Mouse (Mus musculus) lung, embryonic 14.5 days (tissue): ENCODE measurements around the gene Akap6. TPM values are rescaled to one million over a fixed set of nuclear protein-coding genes. Genes with fewer than 3 reads are reported as not detected.
A peak's percentile ranks its signal among the peaks of the same experiment; 100 is the strongest.

Experiments
- ATAC-seq: fragments of 200-750 bp; cut with Nextera tagmentation; 2 replicates; pipeline ENCODE4 v1.8.0; 2017; ENCODE audit warnings: mild to moderate bottlenecking, moderate TSS enrichment, moderate library complexity; ENCODE audit not compliant: insufficient read depth
- DNase-seq: peaks from one replicate; pipeline ENCODE4 v3.0.0-alpha.2; 2015
- H3K27ac ChIP-seq: fragments of 300-500 bp; sonication (generic); 2 replicates; pipeline ENCODE4 v1.5.1; 2014; ENCODE audit warnings: low read depth, mild to moderate bottlenecking, moderate library complexity
- H3K27me3 ChIP-seq: fragments of 300-500 bp; sonication (generic); 2 replicates; pipeline ENCODE4 v1.6.1; 2014; ENCODE audit warnings: low read length, control low read depth; ENCODE audit not compliant: insufficient read depth
- H3K36me3 ChIP-seq: fragments of 300-500 bp; sonication (generic); 2 replicates; pipeline ENCODE4 v1.6.1; 2014; ENCODE audit warnings: control low read depth; ENCODE audit not compliant: insufficient read depth
- H3K4me1 ChIP-seq: fragments of 300-500 bp; sonication (generic); 2 replicates; pipeline ENCODE4 v1.6.1; 2014; ENCODE audit warnings: antibody characterized with exemption, control low read depth; ENCODE audit not compliant: insufficient read depth
- H3K4me2 ChIP-seq: fragments of 300-500 bp; sonication (generic); 2 replicates; pipeline ENCODE4 v1.6.1; 2014; ENCODE audit warnings: mild to moderate bottlenecking
- H3K4me3 ChIP-seq: fragments of 300-500 bp; sonication (generic); 2 replicates; pipeline ENCODE4 v1.5.1; 2014; ENCODE audit warnings: low read depth, low read length
- H3K9ac ChIP-seq: fragments of 300-500 bp; sonication (generic); 2 replicates; pipeline ENCODE4 v1.6.1; 2014
- H3K9me3 ChIP-seq: fragments of 300-500 bp; sonication (generic); 2 replicates; pipeline ENCODE4 v1.6.1; 2016; ENCODE audit warnings: low read depth, low read length, control low read depth
- CTCF ChIP-seq: IDR thresholded peaks from 2 replicates; pipeline ENCODE4 v1.5.1; 2016; ENCODE audit warnings: antibody characterized with exemption, low read depth
- WGBS: fragments of 180-500 bp; shearing (Covaris S2); extraction: QIAGEN DNeasy Blood & Tissue Kit; methylation state at CpG from one replicate; pipeline ENCODE4 v1.1.7; 2014; 5-methylcytosine and 5-hydroxymethylcytosine counted together
- polyA plus RNA-seq: library from polyadenylated mRNA; unstranded; fragments of >200 nt; fragmentation: Nextera tagmentation; extraction: Ambion mirVana; gene quantifications from 2 replicates; pipeline ENCODE4 v1.2.1, GENCODE M21; 2014

Gene Akap6
- polyA plus RNA-seq, 1 experiment from 2014 or later, result 0.51 TPM

DNA sequence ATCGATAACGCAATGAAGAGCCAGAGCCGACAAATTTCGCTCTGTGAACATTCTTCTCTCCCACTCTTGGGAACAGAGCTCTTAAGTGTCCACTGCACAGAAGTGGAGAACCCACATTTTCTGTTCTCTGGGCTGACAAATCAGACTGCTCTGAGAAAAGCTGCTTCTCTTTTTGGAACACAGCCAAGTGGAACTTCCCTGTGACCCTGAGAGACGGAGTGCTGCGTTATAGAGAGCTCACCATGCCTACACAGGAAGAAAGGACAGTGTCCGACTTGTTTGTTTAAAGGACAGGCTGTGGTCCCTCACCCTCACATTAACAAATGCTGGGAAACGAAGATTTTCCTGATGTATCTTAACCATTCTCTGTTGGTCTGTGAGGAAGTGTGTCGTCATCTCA, 11.8 kb upstream of the Akap6 start:
- DNase-seq, result peak; percentile 81

DNA sequence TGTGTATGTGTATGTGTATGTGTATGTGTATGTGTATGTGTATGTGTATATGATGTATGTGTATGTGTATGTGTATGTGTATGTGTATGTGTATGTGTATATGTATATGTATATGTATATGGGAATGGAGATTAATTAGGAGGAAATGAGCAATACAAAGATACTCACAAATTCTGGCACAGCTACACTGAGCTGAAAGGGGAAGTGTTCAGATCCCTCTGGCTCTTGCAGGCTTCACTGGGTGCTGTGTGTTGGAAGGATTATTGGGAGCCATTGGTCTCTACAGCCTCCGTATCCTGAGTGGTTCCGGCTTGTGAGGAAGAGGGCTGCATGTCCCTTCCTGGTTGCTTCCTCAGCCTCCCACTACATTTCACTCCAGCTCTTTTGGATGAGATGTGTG, 10.5 kb upstream of the Akap6 start:
- WGBS, result 100% methylated on average over 2 of the region's 2 CpGs
- Histone ChIP-seq H3K27me3 (no peaks in the 10 kb centered on the region), H3K9ac (no peak overlapping the region), H3K36me3 (no peaks in the 10 kb centered on the region), H3K27ac (no peak overlapping the region), H3K9me3 (no peaks in the 10 kb centered on the region), H3K4me1 (no peaks in the 10 kb centered on the region), H3K4me2 (no peak overlapping the region), H3K4me3 (no peak overlapping the region)
- ATAC-seq (no peak), DNase-seq (no peak)
- TF ChIP-seq CTCF, result no peak

More for the DNA sequence above, 11.8 kb upstream of the Akap6 start:
- TF ChIP-seq CTCF, result no peak
- Histone ChIP-seq H3K36me3 (no peaks in the 10 kb centered on the region), H3K9ac (no peak overlapping the region), H3K27ac (no peak overlapping the region), H3K27me3 (no peaks in the 10 kb centered on the region), H3K4me3 (no peak overlapping the region), H3K4me2 (no peak overlapping the region), H3K9me3 (no peaks in the 10 kb centered on the region), H3K4me1 (no peaks in the 10 kb centered on the region)
- peak; percentile 75; the same call in 1 of the 2 replicates for ATAC-seq
- 30% methylated on average over 9 of the region's 9 CpGs for WGBS

DNA sequence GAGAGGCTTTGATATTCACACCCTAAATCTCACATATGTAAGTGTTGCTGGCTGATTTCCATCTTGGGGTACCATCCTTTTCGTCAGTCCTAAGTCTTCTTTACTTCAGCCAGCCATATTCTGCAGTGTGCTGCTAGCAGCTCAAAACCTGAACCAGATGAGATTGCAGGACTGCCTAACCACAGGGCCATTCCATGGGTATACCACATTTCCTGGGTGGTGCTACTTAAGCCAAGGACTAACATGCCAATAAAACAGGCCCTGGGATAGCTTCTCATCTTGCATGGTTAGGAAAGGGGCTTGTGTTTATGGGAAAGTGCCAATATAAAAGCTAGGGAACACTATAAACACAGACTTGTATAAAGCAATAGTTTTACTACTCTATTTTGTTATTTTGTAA, 7.6 kb upstream of the Akap6 start:
- no peaks in the 10 kb centered on the region for H3K9me3 ChIP-seq
- TF ChIP-seq CTCF, result no peak
- 81% methylated on average over 1 of the region's 1 CpGs for WGBS
- DNase-seq (no peak), ATAC-seq (no peak)
- no peak overlapping the region for H3K27ac ChIP-seq
- H3K4me2 ChIP-seq, result no peak overlapping the region
- H3K4me1 ChIP-seq, result no peaks in the 10 kb centered on the region
- no peaks in the 10 kb centered on the region for H3K36me3 ChIP-seq
- no peak overlapping the region for H3K9ac ChIP-seq
- no peak overlapping the region for H3K4me3 ChIP-seq
- H3K27me3 ChIP-seq, result no peaks in the 10 kb centered on the region

DNA sequence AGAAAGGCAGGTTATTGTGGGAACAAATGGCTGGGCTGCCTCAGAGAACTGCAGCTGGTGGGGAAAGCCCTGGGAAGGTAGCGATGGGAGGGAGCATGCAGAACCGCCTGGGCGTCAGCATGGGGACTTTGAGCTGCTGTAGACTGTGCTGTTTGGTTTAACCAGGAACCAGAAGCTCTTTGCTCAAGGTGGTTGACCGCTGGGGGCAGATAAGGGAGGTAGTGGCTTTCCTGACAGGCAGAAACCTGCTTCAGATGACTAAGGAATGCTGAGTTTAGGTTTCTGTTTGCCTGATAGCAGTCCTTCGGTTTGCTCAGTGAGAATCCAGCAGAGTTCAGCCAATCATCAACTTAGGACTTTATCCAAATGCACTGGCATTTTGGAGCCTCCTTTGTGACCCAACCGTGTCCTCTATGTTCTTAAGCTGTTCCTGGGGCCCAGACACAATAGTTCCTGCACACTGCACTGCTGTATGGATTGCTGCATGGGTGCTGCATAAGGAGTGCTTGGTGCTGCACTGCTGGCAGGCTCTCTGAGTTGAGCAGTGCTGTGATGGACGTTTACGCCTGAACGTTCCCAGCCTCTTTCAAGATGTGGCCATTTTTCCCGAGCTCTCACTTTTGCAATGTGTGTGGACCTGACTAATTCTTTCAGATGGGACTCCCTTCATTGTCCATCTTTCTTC, 6.8 kb upstream of the Akap6 start:
- Histone ChIP-seq H3K9ac (no peak overlapping the region), H3K36me3 (no peaks in the 10 kb centered on the region), H3K27me3 (no peaks in the 10 kb centered on the region), H3K4me1 (no peaks in the 10 kb centered on the region), H3K4me2 (no peak overlapping the region), H3K9me3 (no peaks in the 10 kb centered on the region), H3K4me3 (no peak overlapping the region), H3K27ac (no peak overlapping the region)
- 0 out of 2 replicates have a peak, but pooled peaks have one; percentile 52 for ATAC-seq
- 32% methylated on average over 10 of the region's 10 CpGs for WGBS
- 0 out of 2 replicates have a peak, but pooled peaks have one; percentile 10 for TF ChIP-seq CTCF
- DNase-seq, result peak; percentile 13

DNA sequence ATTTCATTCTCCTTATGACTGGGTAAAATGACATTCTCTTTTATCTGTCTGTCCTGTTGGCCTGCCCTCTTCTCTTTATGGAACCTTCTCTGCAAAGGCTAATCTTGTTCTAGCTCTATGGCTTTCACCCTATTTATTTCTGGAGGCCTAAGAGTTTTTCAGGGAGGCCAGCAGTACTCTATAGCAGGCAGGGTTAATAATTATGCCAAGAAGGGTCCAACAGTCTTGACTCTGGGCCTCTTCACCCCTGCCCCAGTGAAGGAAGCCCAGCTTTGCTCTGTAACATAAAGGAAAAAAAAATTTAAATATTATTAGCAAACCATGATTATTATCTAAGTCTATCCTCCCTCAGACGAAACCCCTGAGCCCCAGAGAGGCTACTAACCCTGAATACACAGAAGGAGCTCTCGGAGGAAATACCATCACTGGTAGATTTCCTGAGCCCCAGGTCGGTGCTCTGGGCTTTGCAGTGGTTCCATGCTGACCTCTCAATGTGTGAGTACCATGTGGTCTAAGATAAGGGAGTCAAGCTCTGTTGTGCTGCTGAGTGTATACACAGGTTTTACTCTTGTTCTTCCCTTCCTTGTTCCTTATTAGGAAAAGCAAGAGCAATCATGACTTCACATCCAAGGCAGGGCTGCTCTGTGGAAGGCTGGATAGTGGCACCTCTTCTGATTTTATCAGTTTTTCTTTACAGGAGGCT, 1.6 kb upstream of the Akap6 start:
- Histone ChIP-seq H3K36me3 (no peaks in the 10 kb centered on the region), H3K9me3 (no peaks in the 10 kb centered on the region), H3K27me3 (no peaks in the 10 kb centered on the region), H3K4me1 (peaks cover 5% of the 10 kb centered on the region), H3K27ac (no peak overlapping the region), H3K9ac (no peak overlapping the region), H3K4me3 (no peak overlapping the region), H3K4me2 (no peak overlapping the region)
- no peak for TF ChIP-seq CTCF
- DNase-seq (no peak), ATAC-seq (no peak)
- 48% methylated on average over 3 of the region's 3 CpGs for WGBS

DNA sequence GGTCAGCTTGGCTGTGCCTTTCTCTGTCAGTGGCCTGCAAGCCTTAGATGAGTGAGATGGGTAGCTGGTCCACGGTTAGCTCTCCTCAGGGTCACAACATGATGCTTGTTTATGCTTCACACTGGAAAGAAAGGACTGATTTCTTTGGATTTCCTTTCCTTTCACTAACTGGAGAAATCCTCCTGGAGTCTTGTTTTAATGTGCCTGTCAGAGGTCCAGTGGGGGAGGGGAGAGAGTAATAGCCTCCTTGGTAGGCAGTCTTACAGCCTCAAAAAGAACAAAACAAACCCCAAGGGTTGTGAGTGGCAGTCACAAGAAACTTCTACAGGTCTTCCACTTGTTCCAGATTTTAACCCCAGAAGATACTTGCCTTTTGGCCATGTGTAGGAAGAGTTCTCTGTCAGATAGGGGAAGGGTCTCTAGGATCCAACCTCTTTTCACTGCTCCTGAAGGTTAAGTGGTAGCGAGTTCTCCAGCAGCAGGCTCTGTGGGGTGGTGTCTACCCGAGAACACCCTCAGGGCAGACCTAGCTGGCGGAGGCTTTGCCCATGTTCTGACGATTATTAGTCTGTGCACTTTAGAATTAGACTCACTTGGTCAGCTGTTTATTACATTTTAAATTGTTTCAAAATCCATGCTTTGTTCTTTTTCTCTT, 780 bp upstream of the Akap6 start:
- no peak overlapping the region for H3K4me2 ChIP-seq

More for the DNA sequence above, 780 bp upstream of the Akap6 start:
- Histone ChIP-seq H3K27me3 (no peaks in the 10 kb centered on the region), H3K9me3 (no peaks in the 10 kb centered on the region), H3K9ac (no peak overlapping the region), H3K4me1 (peaks cover 5% of the 10 kb centered on the region), H3K36me3 (no peaks in the 10 kb centered on the region), H3K27ac (no peak overlapping the region), H3K4me3 (no peak overlapping the region)
- DNase-seq (no peak), ATAC-seq (no peak)
- WGBS, result 76% methylated on average over 5 of the region's 5 CpGs
- no peak for TF ChIP-seq CTCF
